Mouse (Mus musculus): ENCODE measurements around the gene Carm1. TPM values are rescaled to one million over a fixed set of nuclear protein-coding genes. Genes with fewer than 3 reads are reported as not detected.
"Not testable (repeated sequence)": the region's sequence is repeated elsewhere in the genome, so short reads cannot be mapped to it uniquely, and the experiment has no call there.

Carm1 gene
- polyA plus RNA-seq, 1 experiment from 2014 or later = 22.8 TPM

GRCm38 (mm10) chr9:21526634-21526944 lies 20.1 kb upstream of the Carm1 start:
- ATAC-seq (no peak), DNase-seq (ENCODE audit: low spot score) (no peak)
- Histone ChIP-seq H3K27ac (ENCODE audit: low read depth, low read length) (no peak overlapping the region), H3K9ac (ENCODE audit: low read length) (no peak overlapping the region), H3K36me3 (ENCODE audit: control insufficient read depth, insufficient read depth, low read length) (no peaks in the 10 kb centered on the region), H3K4me1 (ENCODE audit: control insufficient read depth, insufficient read depth, low read length) (no peaks in the 10 kb centered on the region), H3K9me3 (replicated peaks; ENCODE audit: control insufficient read depth, low read length) (no peaks in the 10 kb centered on the region), H3K4me2 (ENCODE audit: low read length) (no peak overlapping the region), H3K4me3 (ENCODE audit: low read depth, low read length) (no peak overlapping the region), H3K27me3 (replicated peaks; ENCODE audit: control insufficient read depth, insufficient read depth, low read length) (no peaks in the 10 kb centered on the region)
- whole genome bisulfite sequencing = 87% methylated on average over 3 of the region's 3 CpGs

DNA sequence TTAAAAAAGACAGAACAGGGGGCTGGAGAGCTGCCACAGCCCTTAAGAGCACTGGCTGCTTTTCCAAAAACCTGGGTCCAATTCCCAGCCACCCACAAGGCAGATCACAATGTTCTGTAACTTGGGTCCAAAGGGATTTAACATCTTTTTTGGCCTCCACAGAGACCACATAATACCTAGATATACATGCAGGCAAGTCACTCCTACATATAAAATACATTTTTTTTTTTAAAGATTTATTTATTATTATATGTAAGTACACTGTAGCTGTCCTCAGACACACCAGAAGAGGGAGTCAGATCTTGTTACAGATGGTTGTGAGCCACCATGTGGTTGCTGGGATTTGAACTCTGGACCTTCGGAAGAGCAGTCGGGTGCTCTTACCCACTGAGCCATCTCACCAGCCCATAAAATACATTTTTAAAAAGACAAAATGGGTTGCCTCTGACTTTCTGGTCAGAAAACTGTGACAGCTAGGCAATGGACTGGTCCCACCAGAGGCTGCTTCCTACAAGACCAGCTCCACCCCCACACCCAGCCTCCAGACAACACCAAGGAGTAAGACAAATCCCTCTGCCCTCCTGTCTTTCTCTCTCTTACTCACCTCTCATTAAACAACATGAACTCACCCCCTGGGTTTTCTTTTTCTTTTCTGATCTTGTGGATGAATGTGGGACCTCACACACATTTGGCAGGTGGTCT lies 19.4 kb upstream of the Carm1 start:
- Histone ChIP-seq H3K4me1 (ENCODE audit: control insufficient read depth, insufficient read depth, low read length) (no peaks in the 10 kb centered on the region), H3K4me2 (ENCODE audit: low read length) (no peak overlapping the region), H3K27me3 (replicated peaks; ENCODE audit: control insufficient read depth, insufficient read depth, low read length) (no peaks in the 10 kb centered on the region), H3K27ac (ENCODE audit: low read depth, low read length) (no peak overlapping the region), H3K9ac (ENCODE audit: low read length) (no peak overlapping the region), H3K9me3 (replicated peaks; ENCODE audit: control insufficient read depth, low read length) (no peaks in the 10 kb centered on the region), H3K36me3 (ENCODE audit: control insufficient read depth, insufficient read depth, low read length) (no peaks in the 10 kb centered on the region), H3K4me3 (ENCODE audit: low read depth, low read length) (no peak overlapping the region)
- ATAC-seq (no peak), DNase-seq (ENCODE audit: low spot score) (no peak)
- whole genome bisulfite sequencing = 96% methylated on average over 2 of the region's 2 CpGs

DNA sequence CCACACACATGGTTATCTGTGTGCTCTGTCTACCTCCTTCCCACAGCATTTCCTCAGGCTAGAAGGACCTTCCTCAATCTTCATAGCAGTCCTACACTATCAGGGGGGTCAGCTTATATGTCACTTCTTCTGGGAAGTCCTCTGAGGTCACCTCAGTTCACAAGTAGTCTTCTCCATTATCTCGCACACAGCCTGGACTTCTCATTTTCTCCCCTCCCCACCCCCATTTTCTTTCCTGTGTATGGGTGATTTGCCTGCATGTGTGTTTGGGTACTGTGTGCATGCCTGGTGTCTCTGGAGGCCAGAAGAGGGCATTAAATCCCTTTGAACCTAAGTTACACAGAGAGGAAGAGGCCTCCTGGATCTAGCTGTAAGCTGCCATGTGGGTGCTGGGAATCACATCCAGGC lies 18.8 kb upstream of the Carm1 start:
- 67% methylated on average over 1 of the region's 1 CpGs for WGBS
- Histone ChIP-seq H3K27me3 (replicated peaks; ENCODE audit: control insufficient read depth, insufficient read depth, low read length) (no peaks in the 10 kb centered on the region), H3K4me3 (ENCODE audit: low read depth, low read length) (no peak overlapping the region), H3K9me3 (replicated peaks; ENCODE audit: control insufficient read depth, low read length) (no peaks in the 10 kb centered on the region), H3K9ac (ENCODE audit: low read length) (no peak overlapping the region), H3K4me2 (ENCODE audit: low read length) (no peak overlapping the region), H3K27ac (ENCODE audit: low read depth, low read length) (no peak overlapping the region), H3K36me3 (ENCODE audit: control insufficient read depth, insufficient read depth, low read length) (no peaks in the 10 kb centered on the region), H3K4me1 (ENCODE audit: control insufficient read depth, insufficient read depth, low read length) (no peaks in the 10 kb centered on the region)
- no peak for DNase-seq (ENCODE audit: low spot score)
- ATAC-seq = no peak

- no peak for DNase-seq (ENCODE audit: low spot score)
- Histone ChIP-seq H3K36me3 (ENCODE audit: control insufficient read depth, insufficient read depth, low read length) (no peaks in the 10 kb centered on the region), H3K27me3 (replicated peaks; ENCODE audit: control insufficient read depth, insufficient read depth, low read length) (no peaks in the 10 kb centered on the region), H3K4me3 (ENCODE audit: low read depth, low read length) (no peak overlapping the region), H3K9ac (ENCODE audit: low read length) (no peak overlapping the region), H3K4me1 (ENCODE audit: control insufficient read depth, insufficient read depth, low read length) (no peaks in the 10 kb centered on the region), H3K4me2 (ENCODE audit: low read length) (no peak overlapping the region), H3K27ac (ENCODE audit: low read depth, low read length) (no peak overlapping the region), H3K9me3 (replicated peaks; ENCODE audit: control insufficient read depth, low read length) (no peaks in the 10 kb centered on the region)
- WGBS = 95% methylated on average over 14 of the region's 14 CpGs
- no peak for ATAC-seq
These were observed 10.2 kb upstream of the Carm1 start for GRCm38 (mm10) chr9:21536501-21536900.

GRCm38 (mm10) chr9:21537009-21537408 lies 9.7 kb upstream of the Carm1 start:
- DNase-seq (ENCODE audit: low spot score) = no peak
- Histone ChIP-seq H3K36me3 (ENCODE audit: control insufficient read depth, insufficient read depth, low read length) (no peaks in the 10 kb centered on the region), H3K4me1 (ENCODE audit: control insufficient read depth, insufficient read depth, low read length) (no peaks in the 10 kb centered on the region), H3K9me3 (replicated peaks; ENCODE audit: control insufficient read depth, low read length) (no peaks in the 10 kb centered on the region), H3K4me3 (ENCODE audit: low read depth, low read length) (no peak overlapping the region), H3K27ac (ENCODE audit: low read depth, low read length) (no peak overlapping the region), H3K9ac (ENCODE audit: low read length) (no peak overlapping the region), H3K4me2 (ENCODE audit: low read length) (no peak overlapping the region), H3K27me3 (replicated peaks; ENCODE audit: control insufficient read depth, insufficient read depth, low read length) (no peaks in the 10 kb centered on the region)
- ATAC-seq = no peak
- WGBS = 78% methylated on average over 4 of the region's 4 CpGs

GRCm38 (mm10) chr9:21539981-21540753 lies 6.5 kb upstream of the Carm1 start:
- Histone ChIP-seq H3K27ac (ENCODE audit: low read depth, low read length) (no peak overlapping the region), H3K9ac (ENCODE audit: low read length) (no peak overlapping the region), H3K4me1 (ENCODE audit: control insufficient read depth, insufficient read depth, low read length) (peaks cover 4% of the 10 kb centered on the region), H3K4me2 (ENCODE audit: low read length) (no peak overlapping the region), H3K4me3 (ENCODE audit: low read depth, low read length) (no peak overlapping the region), H3K27me3 (replicated peaks; ENCODE audit: control insufficient read depth, insufficient read depth, low read length) (no peaks in the 10 kb centered on the region), H3K9me3 (replicated peaks; ENCODE audit: control insufficient read depth, low read length) (no peaks in the 10 kb centered on the region), H3K36me3 (ENCODE audit: control insufficient read depth, insufficient read depth, low read length) (no peaks in the 10 kb centered on the region)
- no peak for ATAC-seq
- WGBS = 82% methylated on average over 7 of the region's 7 CpGs
- DNase-seq (ENCODE audit: low spot score) = no peak

DNA sequence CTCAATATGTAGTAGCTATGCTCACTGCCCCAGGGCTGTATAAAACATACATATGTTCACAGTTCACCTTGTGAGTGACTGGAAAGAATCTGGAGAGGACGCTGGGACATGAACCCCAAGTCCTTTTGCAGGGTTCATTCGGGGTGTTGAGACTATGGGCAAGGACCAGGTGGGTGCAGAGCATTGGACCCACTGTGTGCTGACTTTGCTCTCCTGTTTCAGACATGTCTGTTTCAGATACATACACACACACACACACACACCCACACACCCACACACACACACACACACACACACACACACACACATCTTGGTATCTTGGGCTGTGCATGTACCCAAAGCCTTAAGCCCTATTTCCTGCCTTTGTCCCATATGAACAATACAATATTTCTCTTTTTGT lies 4.7 kb upstream of the Carm1 start:
- not testable (repeated sequence) for H3K9ac ChIP-seq (ENCODE audit: low read length); DNase-seq (ENCODE audit: low spot score); H3K27ac ChIP-seq (ENCODE audit: low read depth, low read length); H3K9me3 ChIP-seq (replicated peaks; ENCODE audit: control insufficient read depth, low read length); H3K4me3 ChIP-seq (ENCODE audit: low read depth, low read length); H3K27me3 ChIP-seq (replicated peaks; ENCODE audit: control insufficient read depth, insufficient read depth, low read length); H3K4me1 ChIP-seq (ENCODE audit: control insufficient read depth, insufficient read depth, low read length); ATAC-seq; H3K4me2 ChIP-seq (ENCODE audit: low read length); H3K36me3 ChIP-seq (ENCODE audit: control insufficient read depth, insufficient read depth, low read length)
- 82% methylated on average over 2 of the region's 2 CpGs for WGBS

DNA sequence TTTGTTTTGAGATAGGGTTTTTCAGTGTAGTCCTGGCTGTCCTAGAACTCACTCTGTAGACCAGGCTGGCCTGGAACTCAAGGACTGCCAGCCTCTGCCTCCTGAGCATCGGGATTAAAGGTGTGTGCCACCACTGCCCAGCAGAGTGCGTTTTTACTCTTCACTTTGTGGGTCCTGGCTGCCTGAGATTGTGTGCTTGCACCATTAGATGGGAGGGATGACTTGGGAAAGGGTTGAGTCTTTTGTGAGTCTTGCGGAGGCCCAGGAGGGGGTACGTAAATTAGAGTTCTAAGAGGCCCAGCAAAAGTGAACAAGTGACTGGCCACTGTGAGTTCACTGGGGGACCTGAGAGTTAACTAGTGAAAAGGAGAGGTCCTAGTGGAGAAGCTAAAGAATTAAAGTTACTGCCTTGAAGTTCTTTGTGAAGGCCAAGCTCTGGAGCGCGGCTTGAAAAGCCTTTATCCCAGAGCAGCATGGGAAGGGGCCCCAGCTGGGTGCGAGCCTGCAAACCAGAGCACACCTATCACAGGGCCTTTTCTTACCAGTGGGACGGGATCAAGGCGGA lies 1.3 kb upstream of the Carm1 start:
- DNase-seq (ENCODE audit: low spot score) = no peak
- Histone ChIP-seq H3K4me1 (ENCODE audit: control insufficient read depth, insufficient read depth, low read length) (peaks cover 21% of the 10 kb centered on the region), H3K9me3 (replicated peaks; ENCODE audit: control insufficient read depth, low read length) (no peaks in the 10 kb centered on the region), H3K9ac (ENCODE audit: low read length) (peak overlapping the region; percentile 57), H3K27me3 (replicated peaks; ENCODE audit: control insufficient read depth, insufficient read depth, low read length) (no peaks in the 10 kb centered on the region), H3K36me3 (ENCODE audit: control insufficient read depth, insufficient read depth, low read length) (peaks cover 9% of the 10 kb centered on the region; the same call in 1 of the 2 replicates), H3K27ac (ENCODE audit: low read depth, low read length) (peak overlapping the region; percentile 98), H3K4me2 (ENCODE audit: low read length) (peak overlapping the region; percentile 62), H3K4me3 (ENCODE audit: low read depth, low read length) (peak overlapping the region; percentile 61)
- peak; percentile 47 for ATAC-seq
- 2% methylated on average over 9 of the region's 9 CpGs for WGBS
